Mouse (Mus musculus): ENCODE measurements at regions not wholly inside any gene's neighbourhood (a gene's known extent, or its start where the extent isn't known, plus 50 kb on each side); places are given as distances from the start of the nearest gene placed in this dataset.
A peak's percentile ranks its signal among the peaks of the same experiment; 100 is the strongest.
"Not testable (repeated sequence)": the region's sequence is repeated elsewhere in the genome, so short reads cannot be mapped to it uniquely, and the experiment has no call there.

DNA sequence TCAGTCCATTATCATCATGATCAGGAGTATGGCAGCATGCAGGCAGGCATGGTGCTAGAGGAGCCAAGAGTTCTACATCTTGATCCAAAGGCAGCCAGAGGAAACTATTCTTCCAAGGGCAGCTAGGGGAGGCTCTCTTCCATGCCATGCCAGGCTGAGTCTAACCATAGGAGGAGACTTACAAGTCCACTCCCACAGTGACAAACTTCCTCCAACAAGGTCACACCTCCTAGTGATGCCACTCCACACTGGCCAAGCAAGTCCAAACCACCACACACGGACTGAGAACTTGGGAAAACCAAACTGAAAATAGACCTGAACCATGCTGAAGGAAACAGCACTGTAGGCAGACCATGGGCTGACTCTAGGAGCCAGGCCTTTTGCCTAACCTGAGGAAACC, 197.4 kb downstream of the Prex1 start:
- DNase-seq, result no peak

DNA sequence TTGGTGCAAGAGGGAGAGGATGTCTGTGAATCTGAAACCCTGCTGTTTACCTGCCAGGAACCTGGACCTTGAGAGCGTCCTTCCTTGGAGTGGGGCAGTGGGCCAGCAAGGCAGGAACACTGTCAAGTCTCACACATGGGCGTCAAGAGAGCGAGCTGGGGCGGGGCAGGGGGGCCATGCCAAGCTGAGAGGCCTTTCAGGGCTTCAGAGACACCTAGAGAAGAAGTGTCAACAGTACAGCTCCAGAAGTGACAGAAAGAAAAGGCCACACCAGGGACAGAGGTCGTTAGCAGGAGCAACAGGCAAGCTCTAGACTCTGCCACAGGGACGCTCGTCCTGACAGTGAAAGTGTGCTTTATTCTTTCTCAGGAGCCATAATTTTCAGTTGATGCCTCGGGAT, 199.0 kb downstream of the Prex1 start:
- DNase-seq, result no peak

DNA sequence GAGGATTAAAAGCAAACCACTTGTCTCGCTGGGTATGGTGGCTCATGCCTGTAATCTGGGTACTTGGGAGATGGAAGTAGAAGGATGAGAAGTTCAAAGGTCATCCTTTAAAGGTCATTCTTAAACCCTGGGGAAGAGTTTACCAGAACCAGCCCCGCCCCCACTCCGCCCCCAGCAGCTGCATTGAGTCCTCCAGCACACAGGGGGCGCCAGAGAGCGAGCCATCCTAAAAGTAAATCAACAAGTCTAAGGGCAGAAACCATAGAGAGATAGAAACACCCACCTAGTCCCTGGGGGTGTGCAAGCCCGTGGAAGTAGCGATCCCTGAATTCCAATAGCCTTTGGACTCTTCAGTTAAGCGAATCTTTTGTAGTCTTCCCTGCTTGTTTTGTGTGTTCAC, 201.1 kb downstream of the Prex1 start:
- no peak for DNase-seq

DNA sequence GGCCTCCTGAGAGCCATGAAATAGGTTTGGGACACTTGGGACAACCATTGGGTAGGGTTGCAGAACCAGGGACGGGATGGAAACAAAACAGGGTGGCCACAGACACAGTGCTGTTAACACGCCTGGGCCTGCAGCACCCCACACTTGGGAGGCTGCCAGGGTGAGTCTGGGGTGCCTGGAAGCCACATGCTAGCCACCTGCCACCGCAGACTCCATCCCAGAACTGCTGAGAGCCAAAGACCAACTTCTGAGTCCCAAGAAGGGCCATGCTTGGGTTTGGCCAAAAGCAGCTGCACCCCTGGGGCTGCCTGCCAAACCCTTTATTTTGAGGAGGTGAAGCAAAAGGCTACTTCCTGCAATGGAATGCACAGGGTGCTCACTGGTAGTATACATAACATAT, 202.2 kb downstream of the Prex1 start:
- not testable (repeated sequence) for DNase-seq

DNA sequence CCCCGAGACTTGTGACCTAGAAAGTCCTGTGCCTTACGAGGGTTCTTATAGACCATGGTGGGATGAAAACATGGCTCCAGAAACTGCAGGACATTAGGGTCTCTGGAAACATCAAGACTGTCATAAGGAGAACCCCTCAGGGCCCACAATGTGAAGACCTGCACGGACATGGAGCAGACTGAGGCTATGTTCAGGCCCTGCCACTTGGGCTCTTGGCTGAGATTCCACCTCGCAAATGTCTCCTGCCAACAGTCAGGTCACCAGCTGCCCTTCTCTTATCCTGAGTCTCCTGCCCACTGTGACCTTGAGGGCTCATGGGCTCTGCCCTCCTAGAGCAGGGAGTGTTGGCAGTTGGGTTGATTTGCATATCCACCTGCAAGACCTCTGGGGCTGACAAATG, 202.9 kb downstream of the Prex1 start:
- no peak for DNase-seq

DNA sequence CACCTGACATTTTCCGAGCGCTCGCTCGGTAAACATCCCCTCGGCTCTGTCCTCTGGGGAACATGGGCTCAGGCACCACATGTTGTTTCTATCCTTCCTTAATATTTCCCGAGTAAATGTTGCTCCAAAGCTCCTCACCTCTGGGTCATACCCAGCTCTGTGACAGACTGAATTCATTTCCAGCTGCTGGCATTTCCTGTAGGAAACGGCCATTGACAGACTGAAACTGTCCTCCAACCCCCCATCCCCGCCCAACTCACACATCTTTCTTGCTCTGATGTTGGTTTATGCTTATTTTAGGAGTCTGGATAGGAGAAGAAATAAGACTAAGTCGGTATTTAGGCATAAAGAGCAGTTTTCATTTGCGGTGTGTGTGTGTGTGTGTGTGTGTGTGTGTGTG, 204.0 kb downstream of the Prex1 start:
- DNase-seq, result no peak

DNA sequence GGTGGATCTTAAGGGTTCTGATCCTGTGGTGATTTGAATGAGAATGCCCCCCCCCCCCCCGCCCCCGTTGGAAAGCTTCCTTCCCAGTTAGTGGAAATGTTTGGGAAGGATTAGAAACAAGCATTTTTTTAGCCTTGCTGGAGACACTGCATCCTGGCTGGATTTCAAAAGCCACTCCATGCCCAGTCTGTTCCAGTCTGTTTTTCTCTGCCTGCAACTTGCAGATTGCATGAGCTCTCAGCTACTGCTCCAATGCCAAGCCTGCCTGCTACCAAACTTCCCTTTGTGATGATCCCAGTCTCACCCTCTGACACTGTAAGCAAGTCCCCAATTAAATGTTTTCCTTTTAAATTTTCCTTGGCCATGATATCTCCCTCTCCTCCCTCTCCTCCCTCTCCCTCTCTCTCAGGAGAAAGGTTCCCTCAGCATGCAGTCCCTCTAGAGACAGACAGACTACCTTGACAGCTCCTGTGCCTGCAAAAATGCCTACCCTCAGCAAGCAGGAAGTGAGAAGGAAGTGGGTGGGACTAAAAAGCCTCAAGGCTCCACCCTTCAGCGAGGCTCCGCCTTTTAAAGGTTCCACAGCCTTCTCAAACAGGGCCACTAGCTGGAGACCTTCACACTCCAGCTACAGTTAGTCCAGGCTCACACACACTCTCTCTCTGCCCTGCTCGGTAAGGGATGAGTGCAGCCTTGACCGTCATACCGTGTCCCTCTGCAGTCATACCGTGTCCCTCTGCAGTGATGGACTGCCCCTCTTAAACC, 204.8 kb downstream of the Prex1 start:
- no peak for DNase-seq

DNA sequence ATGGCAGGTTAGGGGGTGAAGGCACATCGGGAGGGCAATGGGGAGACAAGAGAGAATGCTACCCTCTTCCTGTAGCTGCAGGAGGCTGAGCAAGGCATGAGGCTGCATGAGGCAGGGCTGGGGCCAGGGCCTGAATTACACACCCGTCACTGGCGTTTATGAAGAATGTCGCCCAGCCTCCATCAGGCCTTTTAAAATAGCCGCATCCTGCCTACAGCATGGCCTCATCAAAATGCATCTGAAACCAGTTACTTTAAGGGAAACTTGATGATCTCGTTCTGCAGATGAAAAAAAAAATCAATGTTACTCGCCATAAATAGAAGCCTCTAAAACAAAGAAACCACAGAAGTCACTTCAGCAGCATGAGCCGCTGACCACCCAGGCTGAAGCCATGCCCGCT, 208.3 kb downstream of the Prex1 start:
- no peak for DNase-seq

DNA sequence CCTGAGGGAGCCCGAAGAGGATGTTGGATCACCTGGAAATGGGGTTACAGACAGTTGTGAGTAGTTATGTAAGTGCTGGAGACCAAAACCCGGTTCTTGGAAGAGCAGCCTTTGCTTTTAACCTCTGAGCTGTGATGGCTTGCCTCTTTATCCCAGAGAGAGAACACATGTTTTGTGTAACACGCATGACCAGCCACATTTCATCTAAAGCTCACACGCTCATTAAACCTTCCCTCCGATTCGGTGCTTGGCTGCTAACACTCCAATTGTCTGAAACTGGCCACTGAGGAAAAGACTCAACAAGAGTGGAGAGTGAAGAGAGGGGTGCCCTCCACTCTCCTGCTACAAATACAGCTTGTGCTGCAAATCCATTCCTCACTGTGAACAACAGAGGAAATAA, 210.0 kb downstream of the Prex1 start:
- DNase-seq, result no peak

DNA sequence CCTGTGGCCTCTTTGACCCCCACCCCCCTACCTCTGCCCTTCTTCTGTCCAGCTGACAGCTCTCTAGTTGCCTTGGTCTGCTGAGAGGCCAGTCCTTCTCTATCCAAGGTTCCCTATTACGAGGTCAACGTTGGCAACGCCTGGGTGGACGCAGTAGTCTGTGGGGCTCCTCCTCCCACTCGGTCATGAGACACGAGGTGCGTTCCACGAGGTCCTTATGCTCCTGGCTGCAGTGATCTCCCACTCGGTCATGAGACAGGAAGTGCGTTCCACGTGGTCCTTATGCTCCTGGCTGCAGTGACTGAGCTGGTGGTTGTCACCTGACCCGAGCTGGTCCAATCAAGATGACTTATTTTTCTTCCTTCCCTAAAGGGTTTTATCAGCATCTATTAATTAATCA, 220.7 kb downstream of the Prex1 start:
- DNase-seq, result no peak

DNA sequence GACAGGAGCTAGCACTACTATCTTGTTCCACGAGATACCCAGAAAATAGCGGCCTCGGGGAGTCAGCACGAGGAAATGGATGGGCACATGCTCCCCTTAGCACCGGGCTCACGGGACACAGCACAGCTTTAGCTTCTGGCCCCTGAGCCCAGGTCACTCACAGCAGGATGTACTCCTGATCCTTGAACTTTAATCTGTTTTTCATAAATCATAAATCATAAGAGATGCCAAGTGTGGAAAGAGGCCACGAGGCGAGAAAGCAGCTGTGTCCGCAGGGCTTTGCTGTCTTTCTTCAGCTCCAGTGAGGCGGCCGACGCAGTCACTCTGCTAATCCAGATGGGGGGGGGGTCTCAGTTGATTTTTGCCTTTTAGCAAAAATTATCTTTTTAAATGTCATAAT, 221.2 kb downstream of the Prex1 start:
- DNase-seq, result no peak

DNA sequence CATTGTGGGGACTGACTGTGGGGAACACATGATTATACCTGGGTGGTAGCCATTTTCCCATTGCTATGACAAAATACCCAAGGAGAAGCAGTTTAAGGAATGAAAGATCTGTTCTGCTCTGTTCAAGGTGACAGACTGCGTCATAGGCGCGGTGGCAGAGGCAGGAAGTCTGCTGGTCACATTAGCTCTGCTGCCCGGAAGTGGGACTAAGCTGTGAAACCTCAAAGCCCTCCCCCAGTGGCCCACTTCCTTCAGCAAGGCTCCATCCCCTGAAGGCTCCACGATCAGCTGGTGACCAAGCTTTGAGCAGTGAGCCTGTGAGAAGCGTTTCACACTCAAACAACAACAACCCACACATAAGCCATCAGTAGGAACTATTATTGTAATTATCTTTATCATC, 221.8 kb downstream of the Prex1 start:
- DNase-seq, result no peak

DNA sequence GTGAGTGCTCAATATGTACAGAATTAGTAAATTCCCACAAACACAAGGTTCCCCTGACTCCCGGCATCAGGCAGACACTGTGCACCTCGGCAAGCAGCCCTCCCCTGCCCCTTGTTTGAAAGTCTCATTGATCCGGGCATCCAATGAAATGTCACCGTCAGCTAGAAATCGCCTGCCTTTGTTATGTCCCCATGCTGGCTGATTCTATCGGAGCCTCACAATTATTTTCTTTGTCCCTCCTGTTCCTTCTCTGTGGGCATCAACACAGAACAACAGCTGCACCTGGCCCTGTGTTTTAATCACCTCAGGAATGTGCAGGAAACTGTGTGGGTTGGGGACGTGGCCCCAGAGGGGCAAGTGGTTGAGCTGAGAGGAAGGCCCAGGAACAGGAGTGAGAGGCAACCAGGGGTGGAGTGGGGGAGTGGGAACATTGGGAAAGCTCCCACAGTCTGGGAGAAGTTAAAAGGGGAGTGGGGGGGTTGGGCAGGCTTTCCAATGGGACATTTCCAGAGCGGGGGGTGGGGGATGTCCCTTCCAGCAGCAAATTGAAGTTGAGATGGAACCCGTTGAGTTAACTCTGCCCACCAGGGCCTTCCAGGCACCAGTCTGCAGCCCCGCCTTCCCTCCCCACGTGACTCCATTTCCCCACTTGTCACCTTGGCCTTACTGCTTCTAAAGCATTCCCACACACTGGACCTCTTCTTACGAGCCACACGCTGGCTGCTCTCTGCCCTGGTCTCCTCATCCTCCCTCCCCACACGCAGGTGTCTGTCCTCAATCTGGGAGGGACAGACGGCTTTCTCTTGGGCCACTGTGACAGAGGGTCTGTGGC, 224.4 kb downstream of the Prex1 start:
- no peak for DNase-seq

DNA sequence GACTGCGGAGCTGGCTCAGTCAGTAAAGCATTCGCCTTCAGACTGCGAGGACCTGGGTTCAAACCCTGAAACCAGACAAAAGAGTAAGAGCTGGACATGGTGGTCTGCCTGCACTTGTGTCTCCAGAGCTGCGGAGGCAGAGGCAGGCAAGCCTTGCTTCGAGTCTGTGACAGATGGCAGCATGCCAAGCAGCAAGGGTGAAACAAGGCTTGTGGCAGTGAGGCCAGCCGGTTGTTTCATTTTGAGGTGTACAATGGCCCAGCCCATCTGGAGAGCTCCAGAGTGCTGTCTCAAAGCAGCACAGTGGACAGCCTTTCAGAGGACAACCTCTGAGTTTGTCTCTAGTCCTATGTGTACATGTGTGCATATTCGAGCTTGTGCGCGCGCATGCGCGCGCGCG, 225.9 kb downstream of the Prex1 start:
- DNase-seq, result no peak

DNA sequence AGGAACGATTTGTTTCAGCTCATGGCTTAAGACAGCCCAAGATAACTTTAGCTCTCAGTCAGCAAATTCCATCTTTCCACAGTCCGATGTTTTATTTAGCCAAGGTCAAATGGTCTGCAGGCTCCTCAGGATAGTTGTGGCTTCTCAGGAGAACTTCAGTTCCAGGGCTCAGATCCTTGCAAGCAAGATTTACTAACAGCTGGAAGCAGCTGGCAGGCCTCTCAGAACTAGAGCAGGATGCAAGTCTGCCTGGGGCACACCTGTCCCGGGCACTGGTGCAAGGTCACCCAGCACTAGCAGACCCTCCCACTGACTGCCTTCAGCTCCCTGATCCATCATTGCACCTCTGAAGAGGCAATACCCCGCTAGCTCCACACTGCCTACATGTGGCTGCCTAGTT, 227.8 kb downstream of the Prex1 start:
- DNase-seq, result no peak

DNA sequence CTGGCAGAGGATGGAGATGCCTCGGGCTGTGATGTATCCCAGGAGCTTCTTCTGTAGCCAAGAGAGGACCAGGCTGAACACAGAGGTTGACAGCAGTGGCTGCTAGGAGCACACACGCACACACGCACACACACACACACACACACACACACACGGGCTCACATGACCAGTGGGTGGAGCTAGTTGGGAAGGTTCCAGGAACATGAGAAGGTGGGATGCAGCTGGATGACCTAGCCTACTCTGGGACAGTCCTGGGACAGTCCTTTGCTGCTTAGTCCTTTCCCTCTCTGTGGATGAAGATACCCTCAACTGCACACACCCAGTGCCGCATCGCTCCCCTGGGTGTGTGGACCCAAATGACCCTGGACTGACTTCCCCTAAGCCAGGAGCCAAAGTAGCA, 228.3 kb downstream of the Prex1 start:
- no peak for DNase-seq

DNA sequence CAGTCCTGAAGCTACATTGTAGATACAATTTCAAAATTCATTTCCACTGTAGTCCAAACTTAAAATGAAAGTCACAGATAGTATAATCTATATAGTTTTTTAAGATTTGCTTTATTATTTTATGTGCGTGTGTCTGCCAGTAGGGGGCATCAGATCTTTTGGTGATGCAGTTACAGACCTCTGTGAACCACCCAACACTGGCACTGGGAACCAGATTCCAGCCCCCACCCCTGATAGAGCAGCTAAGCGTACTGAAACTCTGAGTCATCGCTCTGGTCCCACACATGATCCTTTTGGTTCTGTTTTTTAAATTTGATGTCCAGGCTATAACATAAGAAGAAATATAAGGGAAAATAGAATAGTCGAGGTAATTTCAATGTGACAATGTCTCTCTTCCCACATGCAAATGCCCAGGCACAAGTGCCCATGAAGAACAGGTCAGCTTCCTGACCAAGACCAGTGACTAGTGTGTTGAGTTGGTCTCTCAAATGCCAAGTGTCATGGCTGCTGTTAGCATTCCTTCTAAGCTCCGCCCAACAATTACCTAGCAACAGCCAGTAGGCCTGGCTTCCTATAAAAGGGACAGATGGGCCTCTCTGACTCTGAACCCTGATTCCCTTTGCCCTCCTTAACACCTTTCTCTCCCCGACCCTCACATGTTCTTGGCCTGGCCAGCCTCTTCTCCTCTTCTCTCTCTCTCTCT, 229.9 kb downstream of the Prex1 start:
- DNase-seq, result no peak

DNA sequence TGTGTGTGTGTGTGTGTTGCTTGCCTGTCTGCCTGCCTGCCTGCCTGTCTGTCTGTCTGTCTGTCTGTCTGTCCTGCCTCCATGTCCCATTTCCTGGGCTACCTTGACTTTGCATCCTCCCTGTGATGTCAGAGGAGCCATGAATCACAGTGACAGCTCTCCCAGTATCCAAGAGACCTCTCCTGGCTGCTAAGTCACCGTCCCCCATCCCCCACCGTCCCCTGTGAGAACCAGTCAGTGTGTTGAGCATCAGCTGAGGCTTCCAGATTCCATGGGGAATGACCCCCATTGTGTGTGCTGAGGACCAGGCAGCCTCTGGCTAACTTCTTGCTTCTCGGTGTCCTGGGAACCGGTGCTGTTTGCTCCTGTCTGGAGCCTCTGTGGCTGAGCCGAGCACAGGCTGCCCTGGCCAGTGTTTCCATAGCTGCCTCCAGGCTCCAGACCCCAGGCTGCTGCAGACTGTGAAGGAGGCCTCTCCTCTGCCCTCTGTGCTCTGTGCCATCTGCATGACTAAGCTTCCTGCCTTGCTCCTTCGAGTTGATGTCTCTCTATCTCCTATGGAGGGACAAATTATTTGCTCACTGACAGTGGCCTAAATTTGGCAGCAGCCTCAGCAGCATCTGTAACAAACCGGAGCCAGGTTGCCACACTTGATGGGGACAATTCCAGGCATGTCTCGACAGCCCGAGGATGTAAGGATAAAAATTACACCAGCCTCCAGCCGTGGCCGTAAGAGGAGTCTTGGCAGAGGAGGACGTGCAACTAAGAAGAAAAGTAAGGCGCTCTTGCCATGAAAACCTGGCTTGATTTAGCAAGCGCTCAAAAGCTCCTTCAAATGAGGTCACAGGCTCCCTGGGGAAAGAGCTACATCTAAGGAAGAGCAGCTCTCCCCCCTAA, 230.7 kb downstream of the Prex1 start:
- peak; percentile 5 for DNase-seq

DNA sequence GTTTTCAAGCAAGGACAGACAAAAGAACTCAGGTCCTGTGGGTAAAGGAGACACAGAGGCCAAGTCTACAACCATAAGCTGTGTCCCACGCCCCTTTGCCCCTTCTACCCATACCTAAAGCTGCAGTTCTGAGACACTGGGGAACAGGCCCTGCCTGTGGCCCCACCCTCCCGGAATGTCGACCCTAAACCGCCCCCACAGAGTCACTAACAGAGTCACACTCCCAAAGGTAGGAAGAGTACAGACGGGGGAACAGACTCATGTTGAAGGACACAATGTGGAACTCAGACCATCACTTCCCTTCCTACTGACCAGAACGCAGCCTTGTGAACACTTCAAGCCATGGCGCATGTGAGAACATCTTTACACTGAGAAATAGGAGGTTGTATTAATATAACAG, 231.9 kb downstream of the Prex1 start:
- DNase-seq, result no peak

DNA sequence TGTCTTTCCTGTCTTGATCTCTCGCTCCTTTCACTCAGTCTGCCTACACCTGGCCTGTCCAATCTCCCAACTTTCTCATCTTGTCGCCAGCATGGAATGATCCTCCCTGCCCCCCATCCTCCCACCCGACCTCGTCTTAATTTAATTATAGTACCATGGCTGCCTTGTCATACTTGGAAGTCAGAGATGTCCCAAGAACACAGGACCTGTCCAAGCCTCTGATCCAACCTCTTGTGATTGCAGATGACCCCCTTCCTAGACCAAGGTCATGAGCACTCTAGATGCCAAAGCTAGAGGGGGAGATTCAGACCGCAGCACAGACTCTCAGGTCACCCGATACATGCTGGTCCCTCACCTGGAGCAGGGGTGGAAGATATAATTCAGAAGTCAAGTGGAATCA, 232.3 kb downstream of the Prex1 start:
- DNase-seq, result no peak

DNA sequence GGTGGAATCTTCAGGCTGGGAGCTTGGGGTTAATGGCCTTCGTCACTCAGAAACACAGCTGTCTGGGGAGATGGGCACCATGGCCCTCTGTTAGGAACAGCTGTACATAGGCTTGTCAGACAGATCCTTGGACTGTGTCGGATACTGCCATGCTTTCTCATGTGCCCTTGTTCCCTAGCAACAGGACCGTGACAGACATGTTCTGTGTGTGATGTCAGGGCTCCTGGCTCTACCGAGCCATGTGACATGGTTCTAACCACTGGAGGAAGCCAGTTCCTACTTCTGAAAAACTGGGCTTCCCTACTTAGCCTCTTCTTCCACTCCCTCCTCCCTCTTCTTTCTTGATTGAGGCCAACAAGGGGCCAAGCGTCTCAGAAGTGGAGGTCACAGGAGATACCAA, 232.7 kb downstream of the Prex1 start:
- DNase-seq, result no peak

DNA sequence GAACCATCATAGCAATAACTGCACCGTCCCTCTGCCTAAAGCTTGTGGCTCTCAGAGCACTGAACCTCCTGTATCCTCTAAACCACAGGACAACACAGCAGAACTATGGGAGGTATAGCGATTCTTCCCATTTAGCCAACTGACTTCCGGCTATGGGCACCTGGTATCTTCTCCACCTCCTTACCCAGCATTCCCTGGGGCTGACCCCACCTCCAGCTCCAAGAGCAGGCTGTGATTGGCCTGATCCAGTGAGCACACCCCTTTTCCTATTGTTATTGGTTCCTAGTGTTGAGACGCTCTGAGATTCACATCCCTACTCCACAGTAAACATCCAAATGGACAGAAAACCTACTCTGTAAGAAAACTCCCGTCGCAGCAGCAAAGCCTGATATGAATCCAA, 236.7 kb downstream of the Prex1 start:
- DNase-seq, result no peak

DNA sequence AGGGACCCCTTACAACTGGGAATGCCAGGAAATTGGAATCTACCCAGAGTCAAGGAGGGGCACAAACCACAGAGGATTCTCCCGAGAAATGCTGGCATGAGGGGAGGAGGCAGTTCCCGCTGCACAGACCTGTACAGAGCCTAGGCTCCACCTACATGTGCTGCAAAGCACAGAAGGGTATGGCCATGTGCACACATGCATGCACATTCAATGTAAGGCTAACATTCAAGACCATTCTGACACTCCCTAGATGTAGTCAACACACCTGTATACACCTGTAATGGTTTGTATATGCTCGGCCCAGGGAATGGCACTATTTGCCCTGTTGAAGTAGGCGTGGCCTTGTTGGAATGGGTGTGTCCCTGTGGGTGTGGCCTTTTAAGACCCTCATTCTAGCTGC, 238.0 kb downstream of the Prex1 start:
- DNase-seq, result no peak
